Mouse (Mus musculus) brain, embryonic 14.5 days (tissue): ENCODE data around the gene Klhdc4. TPM values are rescaled to one million over a fixed set of nuclear protein-coding genes. Genes with fewer than 3 reads are reported as not detected.

Experiments
- DNase-seq: peaks from one replicate; pipeline ENCODE4 v3.0.0-alpha.2; 2011; ENCODE audit warnings: low read depth
- CTCF ChIP-seq: fragments of 200-500 bp; IDR thresholded peaks from 2 replicates; pipeline ENCODE4 v1.5.1; 2012; ENCODE audit warnings: inconsistent platforms, mild to moderate bottlenecking, moderate library complexity, borderline replicate concordance; ENCODE audit not compliant: insufficient read depth, insufficient read length; ENCODE audit errors: extremely low read depth
- POLR2A ChIP-seq: fragments of 200-500 bp; IDR thresholded peaks from 2 replicates; pipeline ENCODE4 v1.6.1; 2012; ENCODE audit warnings: mild to moderate bottlenecking, inconsistent platforms, borderline replicate concordance; ENCODE audit not compliant: poor library complexity, insufficient read depth, insufficient read length, severe bottlenecking; ENCODE audit errors: extremely low read depth
- polyA plus RNA-seq: library from polyadenylated mRNA; depleted of rRNA; stranded (reverse); fragments of >200 nt; gene quantifications from 2 replicates; pipeline ENCODE4 v1.2.3, GENCODE M21; 2012

The Klhdc4 gene
- polyA plus RNA-seq, 1 experiment, result 45.2 TPM

DNA sequence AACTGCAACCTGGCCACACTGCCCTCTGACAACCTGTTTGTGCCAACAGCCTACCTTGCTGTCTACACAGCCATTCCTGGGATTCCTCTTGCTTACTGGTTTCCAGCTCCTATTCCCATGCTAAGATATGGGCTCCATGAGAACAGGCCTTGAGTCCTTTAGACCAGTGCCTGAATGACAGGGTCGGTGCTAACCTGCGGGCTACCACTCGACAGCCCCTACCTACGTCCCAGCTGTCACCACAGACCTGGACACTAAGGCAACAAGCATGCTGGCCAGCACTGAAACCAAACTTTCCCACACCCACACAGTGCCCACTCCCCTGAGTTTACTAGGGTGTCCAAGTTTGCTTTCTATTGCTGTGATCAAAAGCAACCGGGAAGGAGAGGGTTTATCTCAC lies 1.6 kb downstream of the Klhdc4 start:
- no peak for DNase-seq
- no peak for TF ChIP-seq CTCF

DNA sequence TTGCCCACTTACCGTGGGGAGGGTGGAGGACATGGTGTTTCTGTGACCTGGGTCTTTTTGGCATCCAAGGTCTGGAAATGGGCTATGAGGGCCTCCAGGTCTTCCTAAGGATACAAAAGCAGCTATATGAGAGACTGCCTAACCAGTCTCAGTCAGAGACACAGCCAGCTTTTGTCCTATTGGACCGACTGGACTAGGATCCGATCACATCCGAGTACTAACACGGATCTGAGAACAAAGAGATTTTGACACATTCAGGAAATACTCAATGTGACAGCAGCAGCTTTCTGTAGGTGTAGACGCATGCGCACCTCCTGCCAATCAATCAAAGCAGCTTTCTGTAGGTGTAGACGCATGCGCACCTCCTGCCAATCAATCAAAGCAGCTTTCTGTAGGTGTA lies 7.6 kb downstream of the Klhdc4 start:
- DNase-seq, result no peak
- TF ChIP-seq POLR2A, result no peak
- no peak for TF ChIP-seq CTCF

DNA sequence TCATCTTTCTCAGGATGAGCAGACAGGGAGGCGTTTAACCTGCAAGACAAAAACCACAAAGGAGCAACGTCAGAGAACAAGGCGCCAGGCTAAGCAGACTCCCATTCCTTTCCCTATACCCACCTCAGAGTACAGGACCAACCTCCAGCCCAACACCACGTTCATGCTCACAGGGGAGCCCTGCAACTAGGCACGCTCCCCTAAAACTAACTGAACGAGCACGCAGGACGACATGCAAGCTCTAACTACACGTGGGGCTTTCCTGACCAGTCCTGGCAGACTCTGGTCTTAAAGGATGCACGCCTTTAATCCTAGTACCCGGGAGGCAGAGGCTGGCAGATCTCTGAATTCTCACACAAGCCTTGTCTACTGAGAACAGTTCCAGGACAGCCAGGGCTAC lies 8.0 kb downstream of the Klhdc4 start:
- no peak for TF ChIP-seq CTCF
- TF ChIP-seq POLR2A, result no peak
- DNase-seq, result no peak

DNA sequence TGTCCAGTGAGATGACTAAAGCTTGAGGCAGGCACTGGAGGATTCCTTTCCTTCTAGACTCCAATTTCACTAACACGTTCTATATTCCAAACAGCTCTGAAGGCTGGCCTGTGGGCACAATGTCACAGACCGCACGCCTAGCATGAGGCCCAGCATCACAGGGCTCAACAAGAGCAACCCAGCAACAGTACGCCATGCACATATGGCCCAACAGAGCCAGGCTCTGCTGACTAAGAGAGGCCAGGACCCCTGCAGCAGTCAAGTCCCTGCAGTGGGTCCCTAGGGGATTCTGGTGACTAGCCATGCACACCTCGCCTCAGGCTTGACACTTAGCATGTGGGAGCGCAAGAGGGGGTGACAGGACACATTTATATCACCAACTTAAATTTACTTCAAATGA lies 8.5 kb downstream of the Klhdc4 start:
- DNase-seq, result no peak

DNA sequence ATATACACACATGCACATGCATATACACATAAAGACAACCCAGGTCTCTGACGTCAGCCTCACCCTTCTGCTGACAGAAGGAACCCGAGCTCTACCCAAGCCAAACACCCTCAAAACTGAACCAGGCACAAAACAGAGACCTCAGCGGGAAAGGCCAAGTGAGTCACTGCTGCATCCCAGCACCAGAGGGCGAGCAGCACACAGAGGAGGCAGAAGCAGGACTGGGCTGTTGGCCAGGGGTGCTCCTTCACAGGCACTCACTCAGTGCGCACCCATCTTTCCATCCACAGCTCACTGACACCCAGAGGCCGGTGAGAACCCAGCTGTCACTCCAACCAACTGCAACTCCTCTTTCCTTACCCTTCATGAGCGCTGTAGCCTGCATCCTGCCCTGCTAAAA lies 11.1 kb downstream of the Klhdc4 start:
- TF ChIP-seq CTCF, result no peak
- no peak for TF ChIP-seq POLR2A
- no peak for DNase-seq

More for the DNA sequence above, 8.5 kb downstream of the Klhdc4 start:
- TF ChIP-seq POLR2A, result no peak
- TF ChIP-seq CTCF, result no peak

DNA sequence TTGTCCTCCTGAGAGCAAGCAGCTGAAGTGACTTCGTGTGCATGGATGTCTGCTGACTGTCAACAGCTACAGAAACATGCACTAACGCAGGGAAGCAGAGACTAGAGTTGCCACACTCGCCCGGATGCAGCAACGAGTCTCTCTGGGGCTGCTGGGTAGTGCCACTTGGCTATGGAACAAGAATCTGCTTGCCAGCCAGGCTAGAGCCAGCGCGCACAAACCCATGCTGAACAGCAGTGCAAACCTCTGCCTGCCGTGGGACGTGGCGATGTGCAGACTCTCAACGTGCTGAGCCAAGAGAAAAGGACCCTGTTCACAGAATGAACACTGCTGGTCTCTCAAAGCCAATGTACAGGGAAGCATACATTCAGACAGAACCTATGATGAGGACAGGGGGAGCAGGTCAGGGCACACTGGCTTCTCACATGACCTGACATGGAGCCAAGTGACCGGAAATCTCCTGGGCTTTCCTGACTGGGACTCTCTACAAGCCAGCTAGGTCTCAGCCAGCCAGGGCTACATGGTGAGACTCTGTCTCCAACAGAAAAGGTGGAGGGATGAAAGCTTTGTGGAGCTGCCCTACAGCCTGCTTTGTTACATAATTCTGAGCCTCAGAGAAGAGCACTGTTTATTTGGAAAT lies 17.3 kb downstream of the Klhdc4 start:
- TF ChIP-seq CTCF, result no peak
- TF ChIP-seq POLR2A, result no peak

DNA sequence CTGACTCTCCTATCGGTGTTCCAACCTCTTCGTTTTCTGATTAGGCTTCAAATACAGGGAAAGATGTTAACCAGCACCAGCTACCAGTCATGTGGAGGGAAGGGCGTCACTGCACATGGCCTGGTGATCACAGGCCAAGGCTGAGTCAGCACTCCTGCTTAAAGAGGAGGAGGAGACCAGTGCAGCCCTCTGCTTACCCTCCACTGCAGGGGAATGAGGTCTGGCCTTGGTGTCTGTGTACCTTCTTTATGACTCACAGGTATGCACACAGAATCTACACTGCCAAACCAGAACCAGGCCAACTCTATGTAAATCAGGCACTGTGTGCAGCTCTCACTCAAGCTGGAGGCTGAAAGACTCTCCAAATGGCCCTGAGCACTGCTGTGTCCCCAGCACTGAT lies 17.9 kb downstream of the Klhdc4 start:
- no peak for DNase-seq
- TF ChIP-seq CTCF (no peak), POLR2A (no peak)

More for the DNA sequence above, 17.3 kb downstream of the Klhdc4 start:
- DNase-seq, result no peak

DNA sequence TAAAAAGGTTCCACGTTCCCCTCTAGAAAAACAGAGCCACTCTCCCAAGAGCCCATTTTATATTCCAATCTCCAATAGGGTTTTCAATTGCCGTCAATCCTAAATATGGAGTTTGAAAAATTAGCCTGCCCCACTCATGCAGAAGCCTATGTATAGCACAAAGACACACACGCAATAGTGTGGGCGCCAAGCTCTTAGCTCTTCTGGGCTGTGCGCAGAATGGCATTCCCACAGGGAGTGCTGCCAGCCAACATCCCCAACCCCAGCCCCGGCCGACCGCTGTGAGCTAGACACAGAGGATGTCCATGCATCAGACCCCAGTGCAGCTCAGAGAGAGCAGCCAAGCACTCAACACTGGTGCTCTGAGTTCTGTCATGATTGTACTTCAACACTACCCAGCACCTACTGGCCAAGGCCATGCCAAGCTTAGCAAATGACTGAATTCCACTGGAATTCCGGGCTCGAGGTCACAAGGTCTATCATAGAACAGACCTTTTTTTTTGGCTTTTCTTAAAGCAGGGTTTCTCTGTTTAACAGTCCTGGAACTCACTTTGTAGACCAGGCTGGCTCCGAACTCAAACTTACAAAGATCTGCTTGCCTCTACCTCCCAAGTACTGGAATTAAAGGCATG lies 19.7 kb downstream of the Klhdc4 start:
- no peak for DNase-seq
- TF ChIP-seq CTCF, result no peak
- no peak for TF ChIP-seq POLR2A

DNA sequence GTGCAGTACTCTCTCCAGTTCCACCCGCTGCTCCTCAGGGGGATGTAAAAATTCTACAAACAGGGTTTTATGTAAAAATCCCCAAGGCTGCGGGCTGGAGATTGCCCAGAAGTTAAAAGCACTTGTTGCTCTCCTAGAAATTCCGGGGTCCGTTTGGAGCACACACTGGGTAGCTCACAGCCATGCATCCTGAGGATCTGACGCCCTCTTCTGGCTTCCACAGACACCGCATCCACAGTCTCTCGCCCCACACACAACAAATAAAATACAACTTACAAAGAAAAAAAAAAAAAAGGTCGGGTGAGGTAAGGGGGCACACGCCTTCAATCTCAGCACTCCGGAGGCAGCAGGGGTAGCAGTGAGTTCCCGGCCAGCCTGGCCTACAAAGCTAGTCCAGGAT lies 21.3 kb downstream of the Klhdc4 start:
- TF ChIP-seq CTCF (0 out of 2 replicates have a peak, but pooled peaks have one; percentile 23), POLR2A (no peak)
- no peak for DNase-seq

DNA sequence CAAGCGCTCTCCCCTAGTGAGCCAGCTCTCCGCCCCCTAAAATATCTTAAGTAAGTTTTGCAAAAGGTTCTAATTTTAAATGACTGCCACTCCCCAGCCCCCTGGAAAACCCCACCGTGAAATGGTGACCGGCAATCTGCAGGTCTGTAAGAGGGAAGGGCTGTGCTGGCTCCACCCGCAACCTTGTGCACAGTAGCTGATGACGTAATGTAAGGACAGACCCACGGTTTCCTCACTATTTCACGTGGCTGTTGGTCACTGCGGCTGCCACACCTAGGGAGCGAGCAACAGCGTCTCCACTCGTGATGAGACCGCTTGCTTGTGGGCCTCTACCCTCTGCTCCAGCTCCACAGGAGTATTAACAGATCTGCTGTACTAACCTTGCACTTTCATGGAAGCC lies 23.2 kb downstream of the Klhdc4 start:
- DNase-seq, result no peak
- TF ChIP-seq POLR2A, result no peak
- no peak for TF ChIP-seq CTCF

DNA sequence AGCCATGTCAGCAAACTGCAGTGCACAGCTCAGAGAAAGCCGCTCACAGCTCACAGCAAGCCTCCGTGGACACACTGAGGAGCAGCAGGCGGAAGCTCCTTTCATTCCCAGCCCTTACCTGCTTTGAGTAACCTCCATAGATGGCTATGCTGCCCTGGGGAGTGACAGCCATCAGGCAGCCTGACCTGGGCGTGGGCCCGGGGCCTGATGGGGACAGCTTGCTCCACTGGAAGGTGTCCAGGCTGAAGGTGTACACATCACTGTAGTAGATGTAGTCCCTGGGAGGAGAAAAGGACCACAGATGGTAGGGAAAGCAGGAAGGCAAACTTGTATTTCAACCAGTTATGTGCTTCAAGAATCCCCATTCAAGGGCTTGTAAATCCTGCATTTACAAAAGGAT lies 24.5 kb downstream of the Klhdc4 start:
- TF ChIP-seq POLR2A (no peak), CTCF (no peak)
- no peak for DNase-seq

DNA sequence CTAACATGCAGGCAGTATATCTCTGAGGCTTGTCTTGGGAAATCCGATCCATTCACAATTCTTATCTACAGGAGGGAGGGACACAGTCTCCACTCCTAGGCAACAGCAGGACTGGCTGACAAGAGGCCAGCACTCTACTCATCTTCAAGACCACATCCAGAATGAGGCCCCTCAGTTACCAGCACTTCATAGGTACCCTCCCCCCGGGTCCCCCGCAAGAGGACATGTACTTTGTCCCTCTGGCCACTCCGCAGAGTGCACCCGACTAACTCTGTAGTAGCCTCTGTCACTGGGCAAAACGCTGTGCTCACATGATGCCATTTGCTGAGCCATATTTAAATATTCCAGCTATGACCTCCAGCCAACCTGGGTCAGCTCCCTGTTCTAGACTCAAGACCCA lies 31.0 kb downstream of the Klhdc4 start:
- DNase-seq, result no peak
- TF ChIP-seq CTCF (no peak), POLR2A (no peak)
